Mouse (Mus musculus): ENCODE results near the gene Samd14. TPM values are rescaled to one million over a fixed set of nuclear protein-coding genes. Genes with fewer than 3 reads are reported as not detected.
"Not testable (repeated sequence)": the region's sequence is repeated elsewhere in the genome, so short reads cannot be mapped to it uniquely, and the experiment has no call there.

The Samd14 gene
- polyA plus RNA-seq (2016; fragmentation: Nextera tagmentation; extraction: Ambion mirVana) = 101 and 106 TPM in 2 replicates

DNA sequence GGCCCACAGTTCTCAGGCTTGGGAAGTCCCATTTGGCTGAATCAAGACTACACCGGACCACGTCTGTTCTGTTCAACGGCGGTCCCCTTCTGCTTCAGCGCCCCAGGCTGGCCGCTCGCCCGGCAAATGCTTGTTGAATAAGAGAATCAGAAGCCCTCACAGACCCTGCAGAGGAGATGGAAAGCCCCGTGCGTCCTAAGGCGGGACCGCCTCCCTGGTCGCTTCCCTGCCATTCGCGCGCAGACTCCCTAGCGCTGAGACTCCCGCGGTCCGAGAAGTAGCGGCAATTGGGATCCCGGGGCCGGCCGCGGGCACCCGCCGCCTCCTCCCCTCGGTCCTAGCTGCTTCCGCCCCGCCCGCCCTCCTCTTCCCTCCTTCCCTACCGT lies at the start of gene Samd14:
Samd14 (plus strand) TSS at position 251 of the 386 bp plus-strand sequence.
- Histone ChIP-seq H3K4me2 (replicated peaks) (peak within 1 kb of the TSS; percentile 78), H3K27ac (peak within 1 kb of the TSS; percentile 93), H3K4me3 (peak within 1 kb of the TSS; percentile 80), H3K27me3 (replicated peaks) (no peaks in the 10 kb centered on the region), H3K4me1 (peaks cover 58% of the 10 kb centered on the region), H3K9me3 (no peaks in the 10 kb centered on the region), H3K36me3 (peaks cover 25% of the 10 kb centered on the region), H3K9ac (peak within 1 kb of the TSS; percentile 88)
- WGBS = under 1% methylated on average over 29 of the region's 32 CpGs
- ATAC-seq (ENCODE audit: low FRiP score, low read depth) = peak; percentile 59

DNA sequence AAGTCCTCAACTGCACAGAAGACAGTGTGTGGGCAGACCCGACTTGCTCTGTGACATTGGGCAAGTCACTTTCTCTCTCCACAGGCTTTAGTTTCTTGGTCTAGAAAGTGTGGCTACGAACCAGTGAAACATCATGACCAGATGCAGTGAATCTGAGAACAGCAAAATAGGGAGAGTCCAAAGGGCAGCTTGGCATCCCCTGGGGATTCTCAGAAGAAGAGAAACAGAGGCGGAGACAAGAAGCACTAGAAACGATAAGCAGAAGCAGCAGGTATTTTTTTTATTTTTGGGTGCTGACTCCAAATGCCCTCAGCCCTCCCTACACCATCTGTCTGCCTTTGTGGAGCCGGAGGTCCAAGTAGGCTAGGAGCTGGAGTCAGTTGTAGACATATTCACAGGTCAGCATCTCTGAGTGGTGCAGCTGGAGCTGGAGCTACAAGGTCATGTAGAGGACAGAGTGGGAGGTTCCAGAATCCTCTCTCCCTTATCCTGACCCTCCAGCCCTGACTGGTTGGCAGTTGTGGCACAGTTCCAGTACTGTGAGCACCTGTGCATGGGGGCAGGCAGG lies 47.1 kb upstream of the Samd14 start:
- no peak overlapping the region for H3K4me2 ChIP-seq (replicated peaks)
- H3K36me3 ChIP-seq = no peaks in the 10 kb centered on the region
- H3K4me3 ChIP-seq = no peak overlapping the region
- no peaks in the 10 kb centered on the region for H3K9me3 ChIP-seq
- no peak overlapping the region for H3K27ac ChIP-seq
- no peak for ATAC-seq (ENCODE audit: low FRiP score, low read depth)
- H3K9ac ChIP-seq = no peak overlapping the region
- WGBS = 81% methylated on average over 5 of the region's 5 CpGs
- H3K27me3 ChIP-seq (replicated peaks) = no peaks in the 10 kb centered on the region
- no peaks in the 10 kb centered on the region for H3K4me1 ChIP-seq

DNA sequence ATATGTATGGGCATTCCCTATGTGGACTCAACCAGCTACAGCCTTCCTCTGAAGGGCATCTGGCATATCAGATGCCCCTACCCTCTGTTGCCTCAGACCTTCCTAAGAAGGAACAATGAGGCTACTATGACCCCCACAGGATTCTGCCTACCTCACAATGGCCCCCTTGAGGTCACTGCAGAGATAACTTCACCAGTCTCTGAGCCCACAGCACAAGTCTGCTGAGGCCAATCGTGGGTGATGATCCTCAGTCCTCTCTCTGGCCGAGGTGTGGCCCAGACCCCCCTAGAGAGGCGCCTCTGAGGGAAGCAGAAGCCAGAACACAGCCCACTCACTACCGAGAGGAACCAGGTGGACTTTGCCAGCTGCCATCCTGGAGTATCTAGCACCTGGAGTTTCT lies 42.3 kb upstream of the Samd14 start, which contains the start of gene Hils1:
Hils1 (plus strand) TSS at position 175 of the 400 bp plus-strand sequence.
- Histone ChIP-seq H3K4me2 (replicated peaks) (no peak within 1 kb of the TSS), H3K27ac (no peak within 1 kb of the TSS), H3K4me1 (peaks cover 5% of the 10 kb centered on the region), H3K9me3 (no peaks in the 10 kb centered on the region), H3K27me3 (replicated peaks) (no peaks in the 10 kb centered on the region; the same call in 1 of the 2 replicates), H3K36me3 (no peaks in the 10 kb centered on the region), H3K9ac (no peak within 1 kb of the TSS), H3K4me3 (no peak within 1 kb of the TSS)
- WGBS = 60% methylated on average over 4 of the region's 4 CpGs
- ATAC-seq (ENCODE audit: low FRiP score, low read depth) = no peak

DNA sequence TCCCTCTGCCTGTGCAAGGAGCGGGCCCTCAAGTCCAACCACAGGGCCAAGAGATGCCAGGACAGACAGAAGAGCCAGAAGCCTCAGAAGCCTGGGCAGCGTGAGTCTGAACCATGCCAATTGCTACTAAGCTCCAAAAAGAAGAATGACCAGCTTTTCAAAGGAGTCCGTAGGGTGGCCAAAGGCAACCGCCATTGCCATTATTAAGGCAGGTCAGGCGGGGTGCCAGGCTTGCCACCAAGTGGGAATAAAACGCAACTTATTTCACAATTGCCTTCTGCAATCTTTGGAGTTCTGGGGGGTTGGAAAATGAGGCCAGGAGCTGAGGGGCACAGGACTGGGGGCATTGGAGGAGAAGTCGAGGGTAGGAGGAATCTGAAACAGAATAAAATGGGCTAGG lies 41.5 kb upstream of the Samd14 start:
- WGBS = 77% methylated on average over 7 of the region's 7 CpGs
- Histone ChIP-seq H3K4me2 (replicated peaks) (no peak overlapping the region), H3K9me3 (no peaks in the 10 kb centered on the region), H3K27me3 (replicated peaks) (no peaks in the 10 kb centered on the region; the same call in 1 of the 2 replicates), H3K27ac (no peak overlapping the region), H3K9ac (no peak overlapping the region), H3K4me1 (peaks cover 8% of the 10 kb centered on the region), H3K36me3 (no peaks in the 10 kb centered on the region), H3K4me3 (no peak overlapping the region)
- no peak for ATAC-seq (ENCODE audit: low FRiP score, low read depth)

DNA sequence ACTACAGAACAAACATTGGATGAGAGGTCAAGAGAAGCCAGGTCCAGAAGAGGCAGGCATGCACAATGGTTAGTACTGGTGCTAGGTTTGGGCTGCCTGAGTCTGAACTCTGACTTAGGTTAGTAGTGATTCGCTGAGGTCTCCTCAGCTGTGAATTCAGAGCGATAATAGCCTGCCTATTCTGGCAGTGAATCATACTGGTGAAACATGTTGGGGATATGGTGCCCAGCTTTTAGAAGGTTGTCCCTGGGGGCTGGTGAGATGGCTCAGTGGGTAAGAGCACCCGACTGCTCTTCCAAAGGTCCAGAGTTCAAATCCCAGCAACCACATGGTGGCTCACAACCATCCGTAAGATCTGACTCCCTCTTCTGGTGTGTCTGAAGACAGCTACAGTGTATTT lies 40.0 kb upstream of the Samd14 start:
- H3K4me3 ChIP-seq; H3K4me1 ChIP-seq; H3K27me3 ChIP-seq (replicated peaks); H3K9ac ChIP-seq; ATAC-seq (ENCODE audit: low FRiP score, low read depth); H3K4me2 ChIP-seq (replicated peaks); H3K36me3 ChIP-seq; H3K27ac ChIP-seq; H3K9me3 ChIP-seq: not testable (repeated sequence)
- 94% methylated on average over 4 of the region's 4 CpGs for WGBS

DNA sequence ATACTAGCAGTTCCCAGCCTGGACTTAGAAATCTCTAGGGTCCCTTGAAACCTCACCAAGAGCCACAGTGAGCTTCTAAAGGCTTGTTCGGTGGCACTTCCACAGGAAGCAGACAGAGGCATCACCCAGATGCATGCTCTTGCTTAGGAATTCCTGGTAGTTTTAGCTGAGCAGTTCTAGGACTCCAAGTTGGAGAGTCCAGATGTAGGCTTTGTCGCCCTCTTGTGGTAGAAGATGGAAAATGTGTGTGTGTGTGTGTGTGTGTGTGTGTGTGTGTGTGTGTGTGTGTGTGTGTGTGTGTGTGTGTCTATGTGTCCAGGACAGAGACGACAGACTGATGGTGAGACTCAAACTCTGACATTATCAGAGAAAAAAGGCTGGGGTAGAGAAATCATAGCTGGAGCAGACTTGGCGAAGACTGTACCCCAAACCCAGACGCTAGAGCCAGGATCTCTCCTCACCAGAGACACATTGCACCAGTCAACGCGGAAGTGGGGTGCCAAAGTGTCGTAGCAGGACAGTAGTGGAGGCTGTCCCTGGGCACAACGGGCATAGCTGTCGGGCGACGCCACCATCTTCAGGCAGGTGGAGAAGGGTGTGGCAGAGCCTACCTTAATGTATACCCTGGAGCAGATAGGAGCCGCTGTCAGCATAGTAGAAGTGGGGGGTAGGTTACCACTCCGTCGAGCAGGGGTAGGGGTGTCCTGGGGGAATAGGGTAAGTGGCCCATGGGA lies 39.3 kb upstream of the Samd14 start:
- ATAC-seq (ENCODE audit: low FRiP score, low read depth) = no peak
- no peak overlapping the region for H3K4me2 ChIP-seq (replicated peaks)
- H3K9me3 ChIP-seq = no peaks in the 10 kb centered on the region
- H3K9ac ChIP-seq = no peak overlapping the region
- 65% methylated on average over 15 of the region's 15 CpGs for WGBS
- H3K27ac ChIP-seq = no peak overlapping the region
- H3K27me3 ChIP-seq (replicated peaks) = no peaks in the 10 kb centered on the region; the same call in 1 of the 2 replicates
- H3K4me1 ChIP-seq = peaks cover 8% of the 10 kb centered on the region
- no peak overlapping the region for H3K4me3 ChIP-seq
- H3K36me3 ChIP-seq = no peaks in the 10 kb centered on the region

DNA sequence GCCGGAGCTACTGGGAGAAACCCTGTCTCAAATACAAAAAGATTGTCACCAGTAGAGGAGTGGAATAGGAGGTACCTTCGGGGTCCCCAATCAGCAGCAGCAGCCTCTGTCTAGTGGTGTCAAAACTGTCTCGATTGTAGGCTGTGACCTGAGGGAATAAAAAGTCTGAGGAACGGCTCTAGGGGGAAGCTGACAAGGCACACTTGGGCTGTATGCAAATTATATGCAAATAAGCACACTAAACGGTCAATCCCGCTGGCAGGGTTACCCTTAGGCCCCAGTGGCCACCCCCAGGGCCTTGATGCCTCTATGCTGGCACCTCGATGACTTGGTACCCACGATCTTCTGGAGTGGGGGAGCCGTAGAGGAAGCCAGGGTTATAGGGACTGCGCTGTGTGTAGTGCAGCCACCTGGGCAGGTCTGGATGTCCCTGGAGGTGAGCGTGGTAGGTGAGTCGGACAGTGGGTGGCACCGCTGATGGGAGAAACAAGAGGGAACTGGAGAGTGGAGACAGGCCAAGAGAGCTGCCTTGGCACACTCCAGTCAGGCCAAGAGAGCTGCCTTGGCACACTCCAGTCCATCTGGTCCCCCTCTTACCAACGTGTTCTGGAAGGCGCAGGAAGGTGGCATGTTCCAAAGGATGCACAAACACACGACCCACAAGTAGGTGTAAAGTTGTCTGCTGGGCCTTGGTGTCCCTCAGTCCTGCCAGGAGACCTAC lies 37.6 kb upstream of the Samd14 start:
- no peaks in the 10 kb centered on the region for H3K36me3 ChIP-seq
- no peaks in the 10 kb centered on the region; the same call in 1 of the 2 replicates for H3K27me3 ChIP-seq (replicated peaks)
- no peak overlapping the region for H3K4me3 ChIP-seq
- H3K4me2 ChIP-seq (replicated peaks) = no peak overlapping the region
- no peaks in the 10 kb centered on the region for H3K9me3 ChIP-seq
- no peak overlapping the region for H3K9ac ChIP-seq
- no peak overlapping the region for H3K27ac ChIP-seq
- H3K4me1 ChIP-seq = peaks cover 8% of the 10 kb centered on the region
- ATAC-seq (ENCODE audit: low FRiP score, low read depth) = no peak
- 61% methylated on average over 16 of the region's 16 CpGs for WGBS

DNA sequence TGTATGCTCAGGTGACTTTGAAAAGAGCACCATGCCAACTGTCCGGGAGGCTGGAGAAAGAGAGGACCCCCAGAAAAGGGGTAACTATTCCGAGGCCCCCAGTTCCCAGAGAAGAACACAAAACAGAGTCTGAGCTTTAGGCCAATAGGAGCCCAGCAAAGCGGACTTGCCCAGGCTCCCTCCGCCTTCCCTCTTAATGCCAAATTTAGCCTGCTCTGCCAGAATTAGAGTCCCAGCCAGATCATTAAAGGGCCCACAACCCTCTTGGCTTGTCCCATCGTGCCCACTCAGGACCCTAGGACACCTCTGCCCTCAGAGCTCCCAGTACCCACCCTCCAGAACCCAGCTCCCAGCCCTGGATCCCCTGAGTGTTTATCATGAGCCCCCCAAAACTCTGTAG lies 36.8 kb upstream of the Samd14 start:
- Histone ChIP-seq H3K36me3 (no peaks in the 10 kb centered on the region), H3K9me3 (no peaks in the 10 kb centered on the region), H3K4me2 (replicated peaks) (no peak overlapping the region), H3K27me3 (replicated peaks) (no peaks in the 10 kb centered on the region; the same call in 1 of the 2 replicates), H3K4me3 (no peak overlapping the region), H3K27ac (no peak overlapping the region), H3K9ac (no peak overlapping the region), H3K4me1 (peaks cover 8% of the 10 kb centered on the region)
- WGBS = 62% methylated on average over 5 of the region's 5 CpGs
- no peak for ATAC-seq (ENCODE audit: low FRiP score, low read depth)

DNA sequence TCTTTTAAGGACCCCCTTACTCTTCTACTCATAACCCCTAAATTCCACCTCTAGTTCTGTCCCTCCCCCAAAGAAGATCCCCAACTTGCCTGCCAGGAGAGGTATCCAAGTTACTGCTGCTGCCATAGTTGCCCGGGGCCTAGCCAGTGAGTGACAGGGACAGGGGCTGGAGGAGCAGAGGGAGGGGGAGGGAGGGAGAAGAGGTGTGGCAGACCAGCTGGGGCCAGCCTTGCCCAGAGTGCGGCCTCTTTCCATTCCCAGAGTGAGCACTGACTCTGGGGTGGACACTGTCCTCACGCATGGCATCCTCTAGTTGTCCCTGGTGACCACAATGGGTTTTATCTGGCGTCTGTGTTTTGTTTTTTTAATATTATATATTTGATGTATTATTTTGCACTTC lies 36.4 kb upstream of the Samd14 start:
- no peak for ATAC-seq (ENCODE audit: low FRiP score, low read depth)
- Histone ChIP-seq H3K4me1 (peaks cover 8% of the 10 kb centered on the region), H3K27ac (no peak overlapping the region), H3K27me3 (replicated peaks) (no peaks in the 10 kb centered on the region; the same call in 1 of the 2 replicates), H3K9ac (no peak overlapping the region), H3K4me2 (replicated peaks) (no peak overlapping the region), H3K9me3 (no peaks in the 10 kb centered on the region), H3K36me3 (no peaks in the 10 kb centered on the region), H3K4me3 (no peak overlapping the region)
- WGBS = 42% methylated on average over 4 of the region's 4 CpGs

DNA sequence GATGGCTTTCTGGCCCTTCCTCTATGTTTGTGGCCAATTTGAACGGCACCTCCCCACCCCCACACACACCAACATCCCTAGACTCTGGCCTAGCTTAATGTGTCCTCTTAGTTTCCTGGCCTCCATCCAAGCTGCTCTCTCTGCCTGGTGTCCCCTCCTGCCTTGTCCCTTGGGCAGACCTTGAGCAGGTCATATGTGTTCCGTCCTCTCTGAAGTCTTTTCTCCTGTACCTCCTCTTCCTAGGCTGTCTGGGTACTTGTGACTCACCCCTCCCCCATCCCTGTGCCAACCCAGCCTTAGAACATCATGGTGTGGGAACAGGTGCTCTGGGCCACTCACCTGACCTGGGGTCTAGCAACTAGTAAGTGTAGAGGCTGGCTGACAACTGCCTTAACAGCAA lies 34.7 kb upstream of the Samd14 start:
- Histone ChIP-seq H3K36me3 (no peaks in the 10 kb centered on the region), H3K4me1 (peaks cover 12% of the 10 kb centered on the region), H3K9me3 (no peaks in the 10 kb centered on the region), H3K4me3 (no peak overlapping the region), H3K27ac (no peak overlapping the region), H3K9ac (no peak overlapping the region), H3K4me2 (replicated peaks) (no peak overlapping the region), H3K27me3 (replicated peaks) (no peaks in the 10 kb centered on the region; the same call in 1 of the 2 replicates)
- WGBS = 83% methylated on average over 2 of the region's 2 CpGs
- no peak for ATAC-seq (ENCODE audit: low FRiP score, low read depth)

DNA sequence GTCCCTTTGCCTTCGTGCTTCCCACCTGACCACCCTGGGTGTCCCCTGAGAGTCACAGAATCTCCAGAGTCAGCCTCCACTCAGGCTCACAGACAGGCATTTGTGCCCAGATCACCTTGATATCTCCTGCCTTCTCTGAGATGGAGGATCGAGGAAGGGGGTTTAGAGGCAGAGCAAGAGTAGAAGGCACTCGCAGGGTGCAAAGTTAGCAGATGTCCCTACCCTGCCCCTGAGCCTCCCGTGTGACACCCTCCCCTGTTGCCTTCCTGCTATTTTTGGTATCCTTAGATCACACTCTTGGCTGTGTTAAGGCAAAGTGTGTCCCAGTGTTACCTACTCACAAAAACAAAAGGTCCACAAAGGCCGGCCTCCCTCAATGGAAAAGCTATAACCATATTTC lies 33.5 kb upstream of the Samd14 start, which contains the start of gene Sgca:
Sgca (minus strand) TSS at position 129 of the 400 bp plus-strand sequence.
- 77% methylated on average over 5 of the region's 5 CpGs for WGBS
- no peak within 1 kb of the TSS for H3K9ac ChIP-seq
- no peak within 1 kb of the TSS for H3K4me3 ChIP-seq
- H3K27me3 ChIP-seq (replicated peaks) = no peaks in the 10 kb centered on the region; the same call in 1 of the 2 replicates
- H3K4me2 ChIP-seq (replicated peaks) = no peak within 1 kb of the TSS
- H3K9me3 ChIP-seq = no peaks in the 10 kb centered on the region
- no peak for ATAC-seq (ENCODE audit: low FRiP score, low read depth)
- H3K27ac ChIP-seq = no peak within 1 kb of the TSS
- no peaks in the 10 kb centered on the region for H3K36me3 ChIP-seq
- H3K4me1 ChIP-seq = peaks cover 12% of the 10 kb centered on the region

Measured in neural tube, embryonic 12.5 days (tissue).